Mouse (Mus musculus): ENCODE results near the gene Lpin2. TPM values are rescaled to one million over a fixed set of nuclear protein-coding genes. Genes with fewer than 3 reads are reported as not detected.

Lpin2 gene
- polyA plus RNA-seq, 1 experiment = 7.6 TPM

- Histone ChIP-seq H3K9me3 (no peaks in the 10 kb centered on the region), H3K4me1 (peaks cover 94% of the 10 kb centered on the region), H3K27me3 (replicated peaks) (no peaks in the 10 kb centered on the region), H3K36me3 (replicated peaks; ENCODE audit: low read length) (peaks cover 34% of the 10 kb centered on the region), H3K4me3 (replicated peaks) (peak overlapping the region; percentile 83)
- TF ChIP-seq FLI1 (IDR thresholded peaks at IDR 0.05; ENCODE audit: low read length) = no peak
- TF ChIP-seq GATA1 (IDR thresholded peaks at IDR 0.05; ENCODE audit: borderline replicate concordance, low read length) = no peak
These were observed 83.1 kb downstream of the Lpin2 start for GRCm38 (mm10) chr17:71265336-71266051.

DNA sequence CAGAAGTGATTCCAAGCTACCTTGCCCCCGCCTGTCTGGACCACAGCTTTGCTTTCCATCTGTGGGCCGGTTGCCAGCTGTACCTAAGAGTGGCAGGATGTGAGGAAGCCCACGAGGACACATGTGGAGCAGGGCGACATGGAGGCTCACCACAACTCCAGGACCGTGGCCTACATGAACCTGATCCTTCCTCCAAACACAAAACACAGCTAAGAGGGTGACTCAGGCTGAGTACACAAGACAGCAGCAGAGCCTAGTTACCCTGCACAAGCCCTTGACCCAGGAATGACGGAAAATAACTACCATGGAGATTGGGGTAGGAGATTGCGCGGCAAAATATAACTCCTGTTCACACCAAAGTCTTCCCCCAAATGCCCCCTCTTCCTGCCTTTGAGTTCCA lies 85.0 kb downstream of the Lpin2 start:
- peaks cover 44% of the 10 kb centered on the region for H3K36me3 ChIP-seq (replicated peaks; ENCODE audit: low read length)

DNA sequence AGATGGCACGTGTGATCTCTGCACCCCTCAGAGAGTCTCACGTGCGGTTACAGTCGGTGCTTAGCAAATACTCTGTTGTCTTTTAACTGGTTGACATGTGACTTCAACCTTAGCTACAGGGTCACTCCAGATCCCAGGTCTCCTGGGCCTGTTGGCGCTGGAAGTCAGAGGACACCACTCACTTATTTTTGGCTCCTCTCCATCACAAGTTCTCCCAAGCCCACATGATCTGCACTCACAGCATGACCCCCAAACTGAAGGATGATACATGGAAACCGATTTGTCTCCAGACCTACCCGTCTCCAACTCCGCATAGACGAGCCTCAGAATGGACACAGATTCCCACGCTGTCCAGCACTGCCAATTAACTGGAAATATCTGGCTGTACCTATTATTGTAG lies 85.8 kb downstream of the Lpin2 start:
- H3K4me1 ChIP-seq = peaks cover 91% of the 10 kb centered on the region
- H3K9me3 ChIP-seq = no peaks in the 10 kb centered on the region
- TF ChIP-seq GATA1 (IDR thresholded peaks at IDR 0.05; ENCODE audit: borderline replicate concordance, low read length) = no peak
- TF ChIP-seq FLI1 (IDR thresholded peaks at IDR 0.05; ENCODE audit: low read length) = no peak
- peaks cover 52% of the 10 kb centered on the region for H3K36me3 ChIP-seq (replicated peaks; ENCODE audit: low read length)
- H3K27me3 ChIP-seq (replicated peaks) = no peaks in the 10 kb centered on the region
- peak overlapping the region; percentile 73 for H3K4me3 ChIP-seq (replicated peaks)

More for the DNA sequence above, 85.0 kb downstream of the Lpin2 start:
- peaks cover 92% of the 10 kb centered on the region for H3K4me1 ChIP-seq
- H3K9me3 ChIP-seq = no peaks in the 10 kb centered on the region
- no peaks in the 10 kb centered on the region for H3K27me3 ChIP-seq (replicated peaks)
- no peak for TF ChIP-seq GATA1 (IDR thresholded peaks at IDR 0.05; ENCODE audit: borderline replicate concordance, low read length)
- no peak for TF ChIP-seq FLI1 (IDR thresholded peaks at IDR 0.05; ENCODE audit: low read length)
- H3K4me3 ChIP-seq (replicated peaks) = peak overlapping the region; percentile 30

DNA sequence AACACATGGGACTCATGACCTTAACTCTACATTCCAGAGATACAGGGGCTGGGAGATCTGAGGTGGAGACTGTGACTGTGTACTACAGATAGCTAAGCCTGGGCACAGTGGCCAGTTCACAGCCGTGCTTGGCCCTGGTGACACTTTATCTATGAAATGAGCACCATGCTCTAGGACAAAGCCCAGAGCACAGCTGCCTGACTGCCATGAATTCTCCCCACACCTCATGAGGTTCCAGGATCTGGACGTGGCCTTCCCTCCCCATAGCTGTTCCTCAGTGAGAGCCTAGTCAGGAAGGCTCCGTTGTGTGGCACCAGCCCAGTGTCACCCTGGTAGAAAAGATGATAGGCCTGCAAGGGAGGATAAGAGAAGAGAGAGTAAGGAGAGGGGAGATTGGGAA lies 86.2 kb downstream of the Lpin2 start:
- Histone ChIP-seq H3K4me3 (replicated peaks) (peak overlapping the region; percentile 73), H3K27me3 (replicated peaks) (no peaks in the 10 kb centered on the region), H3K36me3 (replicated peaks; ENCODE audit: low read length) (peaks cover 57% of the 10 kb centered on the region), H3K4me1 (peaks cover 90% of the 10 kb centered on the region), H3K9me3 (no peaks in the 10 kb centered on the region)
- TF ChIP-seq GATA1 (IDR thresholded peaks at IDR 0.05; ENCODE audit: borderline replicate concordance, low read length) (no peak), FLI1 (IDR thresholded peaks at IDR 0.05; ENCODE audit: low read length) (no peak)

GRCm38 (mm10) chr17:71273901-71274300 lies 91.5 kb downstream of the Lpin2 start:
- Histone ChIP-seq H3K4me3 (replicated peaks) (no peak overlapping the region), H3K27me3 (replicated peaks) (no peaks in the 10 kb centered on the region), H3K9me3 (no peaks in the 10 kb centered on the region), H3K4me1 (peaks cover 66% of the 10 kb centered on the region), H3K36me3 (replicated peaks; ENCODE audit: low read length) (peaks cover 74% of the 10 kb centered on the region)
- no peak for TF ChIP-seq FLI1 (IDR thresholded peaks at IDR 0.05; ENCODE audit: low read length)
- TF ChIP-seq GATA1 (IDR thresholded peaks at IDR 0.05; ENCODE audit: borderline replicate concordance, low read length) = no peak

- Histone ChIP-seq H3K9me3 (no peaks in the 10 kb centered on the region), H3K4me1 (peaks cover 53% of the 10 kb centered on the region), H3K27me3 (replicated peaks) (no peaks in the 10 kb centered on the region), H3K4me3 (replicated peaks) (peak overlapping the region; percentile 40), H3K36me3 (replicated peaks; ENCODE audit: low read length) (peaks cover 75% of the 10 kb centered on the region)
- TF ChIP-seq FLI1 (IDR thresholded peaks at IDR 0.05; ENCODE audit: low read length) (no peak), GATA1 (IDR thresholded peaks at IDR 0.05; ENCODE audit: borderline replicate concordance, low read length) (no peak)
These were observed 94.4 kb downstream of the Lpin2 start for GRCm38 (mm10) chr17:71276771-71277170.

DNA sequence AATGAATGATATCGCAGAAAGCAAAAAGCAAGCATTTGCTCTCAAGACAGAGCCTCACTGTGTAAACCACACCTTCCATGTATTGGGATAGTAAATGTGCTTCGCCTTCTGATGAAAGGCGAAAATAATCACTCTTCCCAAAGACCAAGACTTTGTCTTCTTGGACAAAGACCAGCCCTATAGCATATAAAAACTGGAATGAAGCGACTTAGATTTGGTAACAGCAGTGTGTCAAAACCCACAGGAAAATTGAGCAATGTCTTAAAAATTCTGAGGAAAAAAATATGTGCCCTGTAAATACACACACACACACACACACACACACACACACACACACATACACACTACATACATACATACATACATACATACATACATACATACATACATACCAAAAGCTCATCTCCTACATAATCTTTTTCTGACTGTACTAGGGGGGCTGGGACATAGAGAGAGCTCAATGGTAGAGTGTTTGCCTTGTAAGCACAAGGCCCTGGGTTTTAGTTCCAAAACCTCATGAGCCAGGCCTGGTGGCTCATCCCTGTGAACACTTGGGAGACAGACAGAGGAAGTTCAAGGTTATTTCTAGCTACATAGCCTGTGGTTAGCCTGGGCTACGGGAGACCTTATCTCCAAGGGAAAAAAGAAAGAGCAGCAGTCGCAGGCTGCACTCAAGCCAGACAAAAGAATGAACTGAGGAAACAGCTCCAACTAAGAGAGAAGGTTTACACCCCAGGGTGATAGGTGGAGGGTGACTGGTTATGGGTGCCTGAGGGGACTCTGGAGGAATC lies 95.5 kb downstream of the Lpin2 start:
- H3K4me3 ChIP-seq (replicated peaks) = no peak overlapping the region
- H3K9me3 ChIP-seq = no peaks in the 10 kb centered on the region
- H3K27me3 ChIP-seq (replicated peaks) = no peaks in the 10 kb centered on the region
- TF ChIP-seq GATA1 (IDR thresholded peaks at IDR 0.05; ENCODE audit: borderline replicate concordance, low read length) (no peak), FLI1 (IDR thresholded peaks at IDR 0.05; ENCODE audit: low read length) (no peak)
- H3K36me3 ChIP-seq (replicated peaks; ENCODE audit: low read length) = peaks cover 73% of the 10 kb centered on the region
- peaks cover 52% of the 10 kb centered on the region for H3K4me1 ChIP-seq

GRCm38 (mm10) chr17:71282716-71283115 lies 100.4 kb downstream of the Lpin2 start:
- Histone ChIP-seq H3K4me1 (peaks cover 78% of the 10 kb centered on the region), H3K4me3 (replicated peaks) (no peak overlapping the region), H3K36me3 (replicated peaks; ENCODE audit: low read length) (peaks cover 53% of the 10 kb centered on the region), H3K27me3 (replicated peaks) (no peaks in the 10 kb centered on the region), H3K9me3 (no peaks in the 10 kb centered on the region)
- TF ChIP-seq FLI1 (IDR thresholded peaks at IDR 0.05; ENCODE audit: low read length) = no peak
- TF ChIP-seq GATA1 (IDR thresholded peaks at IDR 0.05; ENCODE audit: borderline replicate concordance, low read length) = no peak

DNA sequence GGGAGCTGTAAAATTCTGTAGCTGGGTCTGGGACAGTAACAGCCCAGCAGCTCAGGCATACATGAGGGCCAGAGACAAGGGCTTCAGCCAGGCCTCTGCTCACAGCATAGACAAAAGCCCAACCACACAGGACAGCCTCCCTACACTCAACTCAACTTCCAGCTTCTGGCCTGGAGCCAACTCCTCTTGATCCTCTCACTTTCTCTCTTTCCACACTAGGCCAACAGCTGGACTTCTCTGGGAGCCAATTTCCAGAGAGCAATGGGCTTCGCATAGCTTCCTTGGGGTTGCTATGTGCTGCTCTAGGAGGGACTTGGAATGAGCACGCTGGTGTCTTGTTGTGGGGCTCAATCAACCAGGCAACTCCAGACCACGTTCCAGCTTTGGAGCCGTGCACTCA lies 100.9 kb downstream of the Lpin2 start:
- TF ChIP-seq FLI1 (IDR thresholded peaks at IDR 0.05; ENCODE audit: low read length) (no peak), GATA1 (IDR thresholded peaks at IDR 0.05; ENCODE audit: borderline replicate concordance, low read length) (no peak)
- Histone ChIP-seq H3K9me3 (no peaks in the 10 kb centered on the region), H3K36me3 (replicated peaks; ENCODE audit: low read length) (peaks cover 51% of the 10 kb centered on the region), H3K27me3 (replicated peaks) (no peaks in the 10 kb centered on the region), H3K4me1 (peaks cover 79% of the 10 kb centered on the region), H3K4me3 (replicated peaks) (no peak overlapping the region)

DNA sequence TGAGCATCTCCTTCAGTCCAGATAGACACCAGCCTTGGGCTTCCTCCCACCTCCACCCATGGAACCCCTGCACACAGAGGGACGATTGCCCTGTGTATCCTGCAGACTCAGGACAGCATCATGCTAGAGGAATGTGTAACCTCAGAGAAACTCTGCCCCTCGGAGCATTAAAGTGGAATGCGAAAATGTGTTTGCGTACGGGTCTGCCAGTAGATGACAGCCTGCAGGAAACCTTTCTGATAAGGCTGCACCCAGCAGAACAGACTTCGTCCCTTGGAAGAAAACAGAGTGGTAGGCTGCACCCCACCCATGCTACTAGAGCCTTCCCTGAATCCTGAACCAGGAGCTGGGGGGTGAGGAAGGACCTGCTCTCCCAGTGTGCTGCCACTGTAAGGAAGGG lies 102.5 kb downstream of the Lpin2 start:
- H3K9me3 ChIP-seq = no peaks in the 10 kb centered on the region
- H3K4me1 ChIP-seq = peaks cover 86% of the 10 kb centered on the region
- no peaks in the 10 kb centered on the region for H3K27me3 ChIP-seq (replicated peaks)
- H3K36me3 ChIP-seq (replicated peaks; ENCODE audit: low read length) = peaks cover 41% of the 10 kb centered on the region
- peak overlapping the region; percentile 88 for H3K4me3 ChIP-seq (replicated peaks)
- no peak for TF ChIP-seq GATA1 (IDR thresholded peaks at IDR 0.05; ENCODE audit: borderline replicate concordance, low read length)
- TF ChIP-seq FLI1 (IDR thresholded peaks at IDR 0.05; ENCODE audit: low read length) = no peak
